Mouse (Mus musculus) thymus, postnatal 0 days (tissue): ENCODE data around the gene Fgfr2. TPM values are rescaled to one million over a fixed set of nuclear protein-coding genes. Genes with fewer than 3 reads are reported as not detected.
A peak's percentile ranks its signal among the peaks of the same experiment; 100 is the strongest.

Source experiments
- DNase-seq: peaks from one replicate; pipeline ENCODE4 v3.0.0-alpha.2; 2015; ENCODE audit warnings: low spot score
- polyA plus RNA-seq: library from polyadenylated mRNA; unstranded; fragments of >200 nt; fragmentation: Nextera tagmentation; extraction: Ambion mirVana; gene quantifications from 2 replicates; pipeline ENCODE4 v1.2.1, GENCODE M21; 2015

The Fgfr2 gene
- polyA plus RNA-seq, 1 experiment from 2014 or later: 23.6 TPM

- DNase-seq: no peak
These were observed 1571.0 kb downstream of the Fgfr2 start for GRCm38 (mm10) chr7:131551931-131552741.

- no peak for DNase-seq
These were observed 1571.7 kb downstream of the Fgfr2 start for GRCm38 (mm10) chr7:131551471-131551870.

GRCm38 (mm10) chr7:131548473-131548872 lies 1574.7 kb downstream of the Fgfr2 start, which contains the start of gene Hmx2:
Gene Hmx2, plus strand, starts transcription at chr7:131548773.
- DNase-seq: no peak

- no peak for DNase-seq
These were observed 1575.7 kb downstream of the Fgfr2 start for GRCm38 (mm10) chr7:131547481-131547880.

- no peak for DNase-seq
These were observed 1576.7 kb downstream of the Fgfr2 start for GRCm38 (mm10) chr7:131546423-131546822.

- DNase-seq: no peak
These were observed 1577.3 kb downstream of the Fgfr2 start for GRCm38 (mm10) chr7:131545701-131546385.

GRCm38 (mm10) chr7:131544871-131545270 lies 1578.3 kb downstream of the Fgfr2 start:
- DNase-seq: no peak

GRCm38 (mm10) chr7:131543623-131544481 lies 1579.3 kb downstream of the Fgfr2 start:
- DNase-seq: no peak

GRCm38 (mm10) chr7:131542872-131543622 lies 1580.1 kb downstream of the Fgfr2 start:
- no peak for DNase-seq

- no peak for DNase-seq
These were observed 1580.9 kb downstream of the Fgfr2 start, which contains the start of gene Hmx3 for GRCm38 (mm10) chr7:131542115-131542871. Gene Hmx3, plus strand, starts transcription at chr7:131542867.

GRCm38 (mm10) chr7:131541184-131542114 lies 1581.7 kb downstream of the Fgfr2 start:
- no peak for DNase-seq

- peak; percentile 70 for DNase-seq
These were observed 1583.2 kb downstream of the Fgfr2 start for GRCm38 (mm10) chr7:131539979-131540378.

- DNase-seq: no peak
These were observed 1619.4 kb downstream of the Fgfr2 start for GRCm38 (mm10) chr7:131503739-131504138.

- no peak for DNase-seq
These were observed 1644.7 kb downstream of the Fgfr2 start for GRCm38 (mm10) chr7:131478403-131478802.

GRCm38 (mm10) chr7:131477140-131477539 lies 1646.0 kb downstream of the Fgfr2 start:
- no peak for DNase-seq

- DNase-seq: no peak
These were observed 1651.6 kb downstream of the Fgfr2 start for GRCm38 (mm10) chr7:131471551-131471950.

GRCm38 (mm10) chr7:131469506-131469905 lies 1653.6 kb downstream of the Fgfr2 start:
- DNase-seq: peak; percentile 39

- DNase-seq: no peak
These were observed 1655.8 kb downstream of the Fgfr2 start for GRCm38 (mm10) chr7:131467312-131467711.

- DNase-seq: no peak
These were observed 1657.4 kb downstream of the Fgfr2 start for GRCm38 (mm10) chr7:131465735-131466134.
